Mouse (Mus musculus) CD4-positive helper T cell, adult 2 months (primary cell): ENCODE results near the gene Pheta2.
"Not testable (repeated sequence)": the region's sequence is repeated elsewhere in the genome, so short reads cannot be mapped to it uniquely, and the experiment has no call there.

Source experiments
- DNase-seq: peaks from one replicate; pipeline ENCODE4 v3.0.0-alpha.2; 2012; ENCODE audit warnings: low read depth, missing footprints, low spot score

The Pheta2 gene

DNA sequence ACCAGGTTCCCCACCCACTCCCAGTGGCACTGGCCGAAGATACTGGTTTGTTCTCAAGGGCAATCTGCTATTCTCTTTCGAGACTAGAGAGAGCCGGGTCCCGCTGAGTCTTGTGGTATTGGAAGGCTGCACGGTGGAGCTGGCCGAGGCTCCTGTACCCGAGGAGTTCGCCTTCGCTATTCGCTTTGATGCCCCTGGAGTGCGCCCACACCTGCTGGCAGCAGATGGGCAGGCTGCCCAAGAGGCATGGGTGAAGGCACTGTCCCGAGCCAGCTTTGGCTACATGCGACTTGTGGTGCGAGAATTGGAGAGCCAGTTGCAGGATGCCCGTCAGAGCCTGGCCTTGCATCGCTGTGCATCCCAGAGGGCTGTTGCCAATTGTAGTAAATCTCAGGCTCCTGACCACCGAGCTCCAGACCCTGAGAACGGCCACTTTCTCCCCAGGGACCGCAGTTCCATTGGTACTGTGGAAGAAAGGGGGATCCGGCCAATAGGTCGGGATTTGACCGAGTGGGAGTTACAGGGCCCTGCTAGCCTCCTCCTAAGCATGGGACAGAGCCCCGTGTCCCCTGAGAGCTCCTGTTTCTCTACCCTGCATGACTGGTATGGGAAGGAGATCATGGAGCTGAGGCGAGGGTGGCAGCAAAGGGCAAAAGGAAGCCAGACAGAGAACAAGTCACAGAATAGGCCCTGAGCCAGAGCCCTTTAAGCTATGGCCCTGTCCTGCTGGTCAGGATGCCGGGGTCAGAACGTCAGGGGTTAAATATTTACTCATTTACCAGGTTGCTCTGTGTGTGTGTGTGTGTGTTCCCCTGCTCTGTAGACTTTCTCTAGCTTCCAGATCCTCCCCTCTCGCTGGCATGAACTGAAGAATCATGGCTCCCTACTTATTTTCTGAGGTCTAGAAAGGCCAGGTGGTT, 4.9 kb downstream of the Pheta2 start:
- peak; percentile 1 for DNase-seq

DNA sequence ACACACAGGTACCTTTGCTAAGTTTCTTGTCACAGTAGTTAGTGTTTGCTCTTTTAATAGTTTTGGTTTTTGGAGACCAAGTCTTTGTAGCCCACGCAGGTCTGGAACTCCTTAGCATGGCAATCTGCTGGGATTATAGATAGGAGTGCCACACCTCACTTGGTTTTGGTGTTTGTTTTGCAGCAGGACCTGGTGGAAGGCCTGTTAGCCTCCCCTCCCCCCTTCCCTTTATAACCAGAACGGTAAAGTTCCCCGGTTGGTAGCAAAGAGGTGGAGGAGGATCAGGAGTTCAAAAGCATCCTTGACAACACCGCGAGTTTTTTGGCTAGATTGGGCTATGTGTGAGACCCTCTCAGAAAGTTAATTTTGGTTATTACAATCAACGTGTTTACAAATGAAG, 6.2 kb downstream of the Pheta2 start:
- peak; percentile 3 for DNase-seq

DNA sequence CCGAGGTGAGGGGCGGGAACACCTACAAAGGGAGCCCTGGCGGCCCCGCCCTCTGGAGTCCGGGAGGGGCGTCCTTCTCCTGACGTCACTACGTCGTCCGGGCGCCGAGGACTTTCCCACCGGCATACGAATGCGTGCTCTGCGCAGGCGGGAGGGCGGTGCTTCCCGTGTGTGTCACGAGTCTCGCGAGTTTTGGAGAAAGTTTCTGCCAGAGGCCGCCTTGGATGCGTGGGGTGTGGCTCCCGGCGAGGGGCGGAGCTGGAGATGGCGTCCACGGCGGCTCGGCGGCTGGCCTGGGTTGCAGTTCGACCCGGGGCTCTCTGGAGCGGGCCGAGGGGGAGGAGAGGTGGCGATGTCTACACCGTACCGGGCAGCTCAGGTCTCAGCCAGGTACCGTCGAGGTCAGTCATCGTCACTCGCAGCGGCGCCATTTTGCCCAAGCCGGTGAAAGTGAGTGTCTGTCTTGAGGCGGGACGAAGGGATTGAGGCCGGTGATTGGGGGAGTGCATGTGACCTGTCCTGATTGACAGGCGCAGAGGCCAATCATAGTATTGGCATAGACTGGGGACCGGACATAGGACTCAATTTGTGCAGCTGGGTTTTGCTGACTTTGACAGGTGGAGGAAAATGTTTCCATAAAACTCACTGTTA, 7.2 kb downstream of the Pheta2 start:
- peak; percentile 98 for DNase-seq

DNA sequence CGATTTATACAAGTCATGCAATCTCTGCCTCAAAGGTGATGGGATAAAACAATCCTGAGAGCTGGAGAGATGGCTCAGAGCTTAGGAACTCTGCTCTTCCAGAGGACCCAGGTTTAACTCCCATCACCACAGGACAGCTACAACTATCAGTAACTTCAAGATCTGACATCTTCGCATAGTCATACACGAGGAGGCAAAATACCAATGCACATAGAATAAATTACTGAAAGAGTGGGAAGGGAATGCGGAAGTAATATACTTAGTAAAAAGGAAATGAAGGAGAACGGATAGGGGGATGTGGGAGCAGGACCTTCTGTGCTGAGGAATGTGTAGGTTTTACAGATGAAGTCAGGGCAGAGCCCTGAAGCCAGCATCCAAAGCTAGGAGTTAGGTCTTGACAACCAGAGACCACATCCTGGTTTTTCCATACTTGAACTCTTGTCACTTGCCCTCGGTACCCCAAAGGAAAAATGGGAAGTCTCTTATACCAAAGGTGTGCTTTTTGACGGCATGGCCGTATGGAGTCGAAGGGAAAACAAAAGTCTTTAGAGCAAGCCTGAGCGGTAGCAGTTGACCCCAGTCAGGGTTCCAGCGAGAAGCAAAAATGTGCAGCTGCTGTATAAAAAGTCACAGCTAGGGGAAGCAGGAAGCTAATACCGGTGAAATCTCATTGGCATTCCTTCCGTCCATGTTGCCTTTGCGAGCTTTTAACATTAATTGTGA, 8.0 kb downstream of the Pheta2 start:
- DNase-seq, result peak; percentile 35

- DNase-seq, result no peak
These were observed 8.5 kb downstream of the Pheta2 start for GRCm38 (mm10) chr15:82347303-82347676.

GRCm38 (mm10) chr15:82347852-82348251, 9.1 kb downstream of the Pheta2 start:
- DNase-seq, result no peak

- DNase-seq, result no peak
These were observed 9.7 kb downstream of the Pheta2 start for GRCm38 (mm10) chr15:82348258-82348998.

GRCm38 (mm10) chr15:82348999-82349341, 10.2 kb downstream of the Pheta2 start:
- DNase-seq, result no peak

GRCm38 (mm10) chr15:82350349-82350748, 11.6 kb downstream of the Pheta2 start:
- DNase-seq, result no peak

DNA sequence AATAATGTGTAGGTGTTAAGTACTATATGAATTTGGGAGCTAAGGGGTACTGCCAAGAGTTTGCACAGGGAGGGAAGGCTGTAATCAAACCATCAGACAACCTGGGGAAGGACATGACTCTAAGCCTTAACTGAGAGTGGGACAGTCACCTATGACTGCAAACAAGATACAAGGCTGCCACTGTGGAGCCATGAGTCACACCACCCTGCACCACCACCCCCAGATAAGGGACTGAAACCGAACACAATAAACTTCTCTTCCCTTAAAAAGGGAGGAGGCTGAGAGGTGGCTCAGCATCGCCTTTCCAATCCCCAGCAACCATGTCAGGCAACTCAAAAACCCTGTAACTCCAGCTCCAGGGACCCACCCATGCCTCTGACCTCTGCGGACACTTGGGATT, 12.7 kb downstream of the Pheta2 start:
- no peak for DNase-seq

GRCm38 (mm10) chr15:82353078-82353744, 14.5 kb downstream of the Pheta2 start:
- DNase-seq, result no peak

- DNase-seq, result peak; percentile 40
These were observed 15.0 kb downstream of the Pheta2 start for GRCm38 (mm10) chr15:82353745-82354113.

GRCm38 (mm10) chr15:82354126-82354945, 15.6 kb downstream of the Pheta2 start, which contains the start of gene Ndufa6:
Gene Ndufa6, minus strand, starts transcription at chr15:82354322.
- peak; percentile 99 for DNase-seq

DNA sequence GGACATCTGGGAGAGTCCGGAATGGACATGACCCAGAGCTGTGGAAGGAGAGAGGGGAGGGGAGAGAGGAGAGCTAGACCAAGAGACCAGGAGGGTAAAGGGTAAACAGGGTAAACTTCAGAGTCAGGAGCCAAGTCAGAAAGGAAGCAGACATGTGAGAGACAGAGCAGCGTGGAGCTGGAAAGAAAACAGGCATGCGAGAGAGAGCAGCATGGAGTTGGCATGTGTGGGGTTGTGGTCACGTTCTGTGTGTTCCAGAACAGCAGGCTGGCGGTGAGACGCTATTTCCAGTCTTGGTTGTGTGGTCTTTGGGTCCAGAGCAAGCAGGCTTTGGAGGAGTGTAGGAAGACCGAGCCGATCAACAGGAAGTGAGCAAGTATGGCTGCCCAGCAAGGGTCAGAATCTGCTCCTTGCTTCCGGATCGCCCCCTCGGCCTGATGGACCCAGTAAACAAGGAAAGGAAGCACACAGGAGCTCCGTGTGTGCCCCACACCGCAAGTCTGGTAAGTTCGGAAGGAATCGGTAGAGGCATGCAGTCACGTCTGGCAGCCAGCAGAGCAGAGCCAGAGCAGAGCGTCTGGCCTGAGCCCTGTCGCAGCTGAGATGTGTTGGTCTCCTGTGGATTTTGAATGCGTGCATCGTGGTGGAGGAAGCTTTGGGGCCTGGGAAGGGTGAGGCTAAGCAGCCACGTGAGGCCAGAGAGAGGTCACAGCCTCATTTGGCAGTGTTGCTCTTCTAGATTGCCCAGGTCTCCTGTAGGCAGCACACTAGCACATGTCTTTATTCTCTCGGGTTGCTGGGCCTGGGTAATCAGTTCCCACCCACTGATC, 19.9 kb downstream of the Pheta2 start:
- DNase-seq, result peak; percentile 15

- DNase-seq, result peak; percentile 20
These were observed 22.8 kb downstream of the Pheta2 start for GRCm38 (mm10) chr15:82361459-82362018.

DNA sequence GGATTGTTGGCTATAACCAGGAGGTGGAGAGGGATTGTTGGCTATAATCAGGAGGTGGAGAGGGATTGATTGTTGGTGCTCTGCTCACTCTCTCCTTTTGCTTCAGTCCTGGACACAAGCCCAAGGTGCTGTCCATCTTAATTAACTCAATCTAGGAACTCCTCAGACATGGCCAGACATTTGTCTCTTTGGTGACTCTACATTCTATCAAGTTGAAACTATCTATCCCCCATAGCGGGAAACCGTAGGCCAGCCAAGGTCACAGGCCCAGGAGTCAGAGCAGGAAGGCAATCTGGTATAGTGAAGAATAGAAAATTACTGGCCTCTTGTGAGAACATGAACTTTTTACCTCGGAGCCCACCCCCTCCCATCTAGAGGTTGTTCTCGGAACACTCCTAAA, 23.5 kb downstream of the Pheta2 start:
- no peak for DNase-seq

DNA sequence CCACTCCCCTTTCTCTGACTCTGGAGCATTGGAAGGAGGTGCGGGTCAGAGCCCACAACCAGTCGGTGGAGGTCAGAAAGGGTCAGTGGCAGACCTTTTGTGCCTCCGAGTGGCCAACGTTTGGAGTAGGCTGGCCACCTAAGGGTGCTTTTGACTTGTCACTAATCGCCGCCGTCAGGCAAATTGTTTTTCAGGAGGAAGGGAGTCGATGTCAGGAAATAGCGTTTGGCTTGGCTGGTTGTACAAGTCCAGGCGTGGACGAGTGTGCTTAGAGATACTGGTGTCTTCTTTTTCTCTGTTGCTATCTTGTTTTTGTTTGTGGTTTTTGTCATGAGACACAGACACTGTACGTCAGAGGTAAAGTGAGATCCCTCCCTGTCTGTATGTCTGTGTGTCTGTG, 25.1 kb downstream of the Pheta2 start:
- DNase-seq, result not testable (repeated sequence)

DNA sequence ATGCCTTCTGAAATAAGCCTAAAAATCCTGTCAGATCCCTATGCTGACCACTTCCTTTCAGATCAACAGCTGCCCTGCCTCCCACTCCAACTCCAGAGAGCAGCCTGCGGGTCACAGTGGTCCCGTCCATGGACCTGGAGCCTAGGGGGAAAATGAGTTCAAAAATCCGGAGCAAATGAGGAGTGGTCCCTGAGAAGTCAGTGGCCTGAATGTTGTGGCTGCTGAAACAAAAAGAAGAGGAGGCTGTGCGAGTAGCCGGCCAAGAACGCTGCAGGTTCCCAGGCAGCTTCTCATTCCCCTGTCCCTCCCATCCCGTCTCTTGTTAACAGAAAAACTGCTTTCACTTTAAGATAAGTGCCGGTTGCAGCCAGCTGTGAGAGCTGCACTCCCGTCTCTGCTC, 25.8 kb downstream of the Pheta2 start:
- not testable (repeated sequence) for DNase-seq

DNA sequence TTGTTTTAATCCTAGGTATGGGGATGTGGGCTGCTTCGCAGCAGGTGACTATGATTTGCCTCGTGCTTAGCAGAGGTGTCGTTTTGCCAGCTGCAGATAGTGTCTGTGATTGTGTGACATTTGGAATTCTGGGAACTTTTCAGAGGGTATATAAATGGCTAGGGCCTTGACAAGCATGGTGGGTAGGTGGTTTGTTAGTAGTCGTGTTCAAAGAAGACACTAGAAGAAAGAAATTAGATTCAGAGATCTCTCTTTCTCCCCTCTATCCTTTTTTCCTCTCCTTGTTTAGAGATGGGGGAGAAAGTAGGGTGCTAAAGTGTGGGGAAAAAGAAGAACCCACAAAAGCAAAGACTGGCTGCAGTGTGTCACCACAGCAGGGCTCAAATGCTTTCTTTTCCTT, 29.4 kb downstream of the Pheta2 start:
- DNase-seq, result no peak
